ENCODE assay signal across 15 mouse cellular contexts in genomic region chr5:103953135-103954083, GRCm38 (mm10). TPM values are rescaled to one million over a fixed set of nuclear protein-coding genes. Genes with fewer than 3 reads are reported as not detected.
DNase-seq lines count a peak whose midpoint lies in the region; ATAC-seq and TF ChIP-seq lines count a peak whose summit lies in the region.
"Had no signal": no experiment of that assay in that cellular context is flagged by ENCODE, and none has a peak within 500 bp of the region (broad histone marks: within the 10 kb centered on the region; RNA-seq: fewer than 3 reads in every experiment).

No protein-coding gene starts in this region.

- peak; percentile 59; the same call in 1 of the 2 replicates for ATAC-seq in hindbrain, postnatal 0 days
- ATAC-seq: liver, embryonic 12.5 days had no signal

- peak overlapping the region; percentile 13 for H3K4me2 ChIP-seq in hindbrain, postnatal 0 days (ENCODE audit: low read depth, low read length)
- H3K4me2 ChIP-seq: liver, embryonic 12.5 days; midbrain, embryonic 12.5 days had no signal

- no peaks in the 10 kb centered on the region for H3K4me1 ChIP-seq in hindbrain, postnatal 0 days (ENCODE audit: insufficient read depth, low read length)
- H3K4me1 ChIP-seq in hindbrain, embryonic 10.5 days (replicated peaks), result no peaks in the 10 kb centered on the region
- H3K4me1 ChIP-seq: liver, embryonic 12.5 days; midbrain, embryonic 12.5 days had no signal

- 52% methylated on average over 10 of the region's 10 CpGs for WGBS in hindbrain, postnatal 0 days
- 90% methylated on average over 10 of the region's 10 CpGs for WGBS in hindbrain, embryonic 10.5 days

- H3K36me3 ChIP-seq in hindbrain, postnatal 0 days (ENCODE audit: insufficient read depth, low read length), result no peaks in the 10 kb centered on the region
- H3K36me3 ChIP-seq in hindbrain, embryonic 10.5 days, result no peaks in the 10 kb centered on the region
- H3K36me3 ChIP-seq: liver, embryonic 12.5 days; midbrain, embryonic 12.5 days had no signal

- H3K9me3 ChIP-seq in hindbrain, postnatal 0 days (ENCODE audit: low read length), result no peaks in the 10 kb centered on the region
- no peaks in the 10 kb centered on the region for H3K9me3 ChIP-seq in hindbrain, embryonic 10.5 days
- H3K9me3 ChIP-seq: liver, embryonic 12.5 days; midbrain, embryonic 12.5 days had no signal

- peak; percentile 60 for DNase-seq in hindbrain, postnatal 0 days (ENCODE audit: low spot score)
- DNase-seq in hindbrain, embryonic 10.5 days (ENCODE audit: low spot score), result no peak
- DNase-seq in MN1 (ENCODE audit: low spot score) (peak; percentile 69), adipocyte (ENCODE audit: low spot score) (peak; percentile 75)
- peak; percentile 70 for DNase-seq in fat pad, adult 2 months (ENCODE audit: extremely low read depth, low read depth, low spot score)
- no peak for DNase-seq in spleen, adult 12 weeks (ENCODE audit: low spot score)
- no peak for DNase-seq in urinary bladder, postnatal 10 days (ENCODE audit: low spot score)
- DNase-seq: lung, postnatal 14 days; thymus, postnatal 4 days had no signal

- H3K4me3 ChIP-seq in hindbrain, postnatal 0 days (ENCODE audit: low read length), result no peak overlapping the region
- no peak overlapping the region for H3K4me3 ChIP-seq in hindbrain, embryonic 10.5 days
- H3K4me3 ChIP-seq: left cerebral cortex, adult 2 months; liver, embryonic 12.5 days; midbrain, embryonic 12.5 days had no signal

- H3K9ac ChIP-seq in hindbrain, postnatal 0 days (replicated peaks; ENCODE audit: low read length), result no peak overlapping the region
- H3K9ac ChIP-seq: liver, embryonic 12.5 days; midbrain, embryonic 12.5 days had no signal

- H3K27ac ChIP-seq in hindbrain, postnatal 0 days, result no peak overlapping the region
- H3K27ac ChIP-seq in hindbrain, embryonic 10.5 days, result no peak overlapping the region
- H3K27ac ChIP-seq: kidney, postnatal 0 days; left cerebral cortex, adult 2 months; liver, embryonic 12.5 days; midbrain, embryonic 12.5 days had no signal

- no peaks in the 10 kb centered on the region for H3K27me3 ChIP-seq in hindbrain, postnatal 0 days (ENCODE audit: insufficient read depth, low read length)
- H3K27me3 ChIP-seq in hindbrain, embryonic 10.5 days (ENCODE audit: insufficient read depth, poor library complexity, severe bottlenecking), result no peaks in the 10 kb centered on the region
- H3K27me3 ChIP-seq: liver, embryonic 12.5 days; midbrain, embryonic 12.5 days had no signal

- TF ChIP-seq CTCF in hindbrain, postnatal 0 days (IDR thresholded peaks at IDR 0.05; ENCODE audit: low read depth), result no peak

RNA-seq across cellular contexts. Expression of gene Hsd17b13, which starts 23.8 kb away (rescaled TPM):
- total RNA-seq in hindbrain, postnatal 0 days (2014; rRNA removed), result not detected in 2 replicates
- polyA plus RNA-seq in hindbrain, postnatal 0 days (2015; fragmentation: Nextera tagmentation; extraction: Ambion mirVana), result not detected in 2 replicates
- not detected in 2 replicates for polyA plus RNA-seq in hindbrain, embryonic 10.5 days (2016; fragmentation: Nextera tagmentation; extraction: Ambion mirVana)
- total RNA-seq: ES-E14; hematopoietic stem cell, adult 5-6 weeks had no signal
- polyA plus RNA-seq: midbrain, embryonic 12.5 days had no signal

RNA-seq across cellular contexts. Expression of gene Klhl8, which starts 42.4 kb away (rescaled TPM):
- total RNA-seq in hindbrain, postnatal 0 days (2014; rRNA removed), result 38.7 and 40.1 TPM in 2 replicates
- 32.0 and 33.4 TPM in 2 replicates for polyA plus RNA-seq in hindbrain, postnatal 0 days (2015; fragmentation: Nextera tagmentation; extraction: Ambion mirVana)
- 12.7 and 12.8 TPM in 2 replicates for polyA plus RNA-seq in hindbrain, embryonic 10.5 days (2016; fragmentation: Nextera tagmentation; extraction: Ambion mirVana)

Comparison
In these comparisons a context has a peak if more than half of its experiments do, and no peak if none do; other contexts are left out.
1. DNase-seq: peak in hindbrain, postnatal 0 days (single experiment), MN1 (single experiment), adipocyte (single experiment) and fat pad, adult 2 months (single experiment); none in hindbrain, embryonic 10.5 days (single experiment), spleen, adult 12 weeks (single experiment) and urinary bladder, postnatal 10 days (single experiment).